Mouse (Mus musculus) embryo, embryonic 10 days (tissue): ENCODE measurements around the gene Mettl14.

Experiments used
- DNase-seq: peaks from one replicate; pipeline ENCODE4 v3.0.0-alpha.2; 2015; ENCODE audit warnings: low spot score

Gene Mettl14

DNA sequence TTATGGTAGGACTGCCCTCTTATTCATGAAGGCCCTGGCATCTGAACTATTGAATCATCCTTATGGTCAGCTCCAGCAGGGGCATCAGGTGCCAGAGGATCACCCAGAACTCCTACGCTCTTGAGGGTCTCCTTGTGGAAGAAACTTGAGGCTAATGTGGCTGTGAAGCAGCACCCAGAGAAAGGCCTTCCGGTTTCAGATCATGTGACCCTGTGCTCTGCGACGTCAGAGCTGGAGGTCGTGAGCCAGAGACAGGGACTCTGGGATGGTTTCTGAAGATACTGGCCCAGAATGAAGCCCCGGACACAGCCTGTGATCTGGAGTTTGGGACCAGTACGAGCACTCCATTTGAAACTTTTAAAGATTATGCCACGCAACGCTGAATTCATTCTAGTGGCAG, 65.6 kb downstream of the Mettl14 start:
- no peak for DNase-seq
